8 mouse cellular contexts compared by ENCODE assay signal in genomic region chr15:77358320-77359040, GRCm38 (mm10). TPM values are rescaled to one million over a fixed set of nuclear protein-coding genes. Genes with fewer than 3 reads are reported as not detected.
A peak's percentile ranks its signal among the peaks of the same experiment; 100 is the strongest.
DNase-seq lines count a peak whose midpoint lies in the region; ATAC-seq and TF ChIP-seq lines count a peak whose summit lies in the region.

No protein-coding gene starts in this region.

- peak overlapping the region; percentile 87 for H3K4me3 ChIP-seq in E14TG2a.4 (replicated peaks; ENCODE audit: low read length)
- peak overlapping the region; percentile 21; the same call in 1 of the 2 replicates for H3K4me3 ChIP-seq in forebrain, embryonic 14.5 days (ENCODE audit: low read depth, low read length)

- ATAC-seq in forebrain, embryonic 14.5 days: peak; percentile 80
- 0 out of 2 replicates have a peak, but pooled peaks have one; percentile 25 for ATAC-seq in neutrophil, adult 5-6 weeks (ENCODE audit: extremely low read depth, insufficient number of reproducible peaks, low FRiP score, poor library complexity, severe bottlenecking)

- H3K4me2 ChIP-seq in forebrain, embryonic 14.5 days (ENCODE audit: low read length): peak overlapping the region; percentile 57

- no peaks in the 10 kb centered on the region for H3K9me3 ChIP-seq in E14TG2a.4 (ENCODE audit: low read length)
- H3K9me3 ChIP-seq in forebrain, embryonic 14.5 days (replicated peaks; ENCODE audit: control insufficient read depth, low read length): no peaks in the 10 kb centered on the region

- TF ChIP-seq CTCF in E14TG2a.4 (conservative IDR thresholded peaks at IDR 0.05; ENCODE audit: low read length): peak; percentile 68

- WGBS in forebrain, embryonic 14.5 days: 7% methylated on average over 29 of the region's 29 CpGs

- peaks cover 88% of the 10 kb centered on the region for H3K4me1 ChIP-seq in E14TG2a.4 (replicated peaks; ENCODE audit: low read depth, low read length)
- peaks cover 28% of the 10 kb centered on the region for H3K4me1 ChIP-seq in forebrain, embryonic 14.5 days (ENCODE audit: control insufficient read depth, insufficient read depth, low read length)

- DNase-seq in c-Kit-positive CD71-positive TER-119-positive erythroid progenitor cells, embryonic 14.5 days (ENCODE audit: low spot score): peak; percentile 37
- peak; percentile 94 for DNase-seq in forebrain, embryonic 14.5 days (ENCODE audit: low spot score)
- DNase-seq in heart, postnatal 14 days: peak; percentile 86 to 89
- DNase-seq in layer of hippocampus, adult 18-20 months (ENCODE audit: low spot score in 2 of 2): peak; percentile 81 to 93
- peak; percentile 82 to 86 for DNase-seq in lung, adult 18-20 months
- DNase-seq in testis, postnatal 14 days (ENCODE audit: low spot score): peak; percentile 78

- peak overlapping the region; percentile 69 for H3K9ac ChIP-seq in forebrain, embryonic 14.5 days (ENCODE audit: low read length)

- intact Hi-C loops in heart, postnatal 14 days (cut with DNase I): loop anchor here (1.0 to 5.0 kb wide), 4 partner anchors 15 to 386 kb away; no protein-coding TSS in a partner anchor

- peaks cover 16% of the 10 kb centered on the region for H3K36me3 ChIP-seq in E14TG2a.4 (ENCODE audit: insufficient read depth, low read length)
- no peaks in the 10 kb centered on the region for H3K36me3 ChIP-seq in forebrain, embryonic 14.5 days (ENCODE audit: control insufficient read depth, insufficient read depth, low read length)

- no peaks in the 10 kb centered on the region for H3K27me3 ChIP-seq in E14TG2a.4 (ENCODE audit: insufficient read depth, low read length)
- no peaks in the 10 kb centered on the region for H3K27me3 ChIP-seq in forebrain, embryonic 14.5 days (replicated peaks; ENCODE audit: control insufficient read depth, insufficient read depth, low read length)

- peak overlapping the region; percentile 52; the same call in 1 of the 2 replicates for H3K27ac ChIP-seq in forebrain, embryonic 14.5 days (ENCODE audit: low read depth, low read length)

RNA-seq across cellular contexts. Expression of gene Apol7a, which starts 40.4 kb away (rescaled TPM):
- polyA plus RNA-seq in forebrain, embryonic 14.5 days (2014; fragmentation: Nextera tagmentation; extraction: Ambion mirVana): not detected in 2 replicates
- total RNA-seq in heart, postnatal 14 days (2021): under 1 TPM in 1 of 2 experiments, not detected in 1; 0.17 TPM
- total RNA-seq in layer of hippocampus, adult 18-20 months (2021): not detected
- total RNA-seq in neutrophil, adult 5-6 weeks (2017): 0.12 and 2.1 TPM in 2 replicates

RNA-seq across cellular contexts. Expression of gene Rbfox2, which starts 51.7 kb away (rescaled TPM):
- 186 and 229 TPM in 2 replicates for polyA plus RNA-seq in forebrain, embryonic 14.5 days (2014; fragmentation: Nextera tagmentation; extraction: Ambion mirVana)
- total RNA-seq in heart, postnatal 14 days (2021): 100 to 1,000 TPM; 112 to 118 TPM
- 100 to 1,000 TPM; 238 to 245 TPM for total RNA-seq in layer of hippocampus, adult 18-20 months (2021)
- total RNA-seq in neutrophil, adult 5-6 weeks (2017): 0.12 TPM in 1 of 2 replicates, not detected in the other

RNA-seq across cellular contexts. Expression of gene Apol9a, which starts 52.5 kb away (rescaled TPM):
- not detected in 2 replicates for polyA plus RNA-seq in forebrain, embryonic 14.5 days (2014; fragmentation: Nextera tagmentation; extraction: Ambion mirVana)
- total RNA-seq in heart, postnatal 14 days (2021): under 1 TPM in 1 of 2 experiments, not detected in 1; 0.29 TPM
- not detected for total RNA-seq in layer of hippocampus, adult 18-20 months (2021)
- 0.47 TPM in 1 of 2 replicates, not detected in the other for total RNA-seq in neutrophil, adult 5-6 weeks (2017)

Comparison
In these comparisons a context has a peak if more than half of its experiments do, and no peak if none do; other contexts are left out.
1. Peak in every context shown above with its lines: DNase-seq, ATAC-seq, H3K4me3 ChIP-seq and H3K27ac ChIP-seq.
2. DNase-seq: peak in every context shown above with its lines; median percentile 94 in forebrain, embryonic 14.5 days; 88 in heart, postnatal 14 days; 87 in layer of hippocampus, adult 18-20 months; 84 in lung, adult 18-20 months; 78 in testis, postnatal 14 days; 37 in c-Kit-positive CD71-positive TER-119-positive erythroid progenitor cells, embryonic 14.5 days.
3. RNA of gene Rbfox2, which starts 51.7 kb away (total RNA-seq): 238 to 245 TPM in layer of hippocampus, adult 18-20 months and 112 to 118 TPM in heart, postnatal 14 days; 0.12 TPM in neutrophil, adult 5-6 weeks; every median in the first group is over 100 times any median in the second.